Mouse (Mus musculus): ENCODE measurements at regions not wholly inside any gene's neighbourhood (a gene's known extent, or its start where the extent isn't known, plus 50 kb on each side); places are given as distances from the start of the nearest gene placed in this dataset.

DNA sequence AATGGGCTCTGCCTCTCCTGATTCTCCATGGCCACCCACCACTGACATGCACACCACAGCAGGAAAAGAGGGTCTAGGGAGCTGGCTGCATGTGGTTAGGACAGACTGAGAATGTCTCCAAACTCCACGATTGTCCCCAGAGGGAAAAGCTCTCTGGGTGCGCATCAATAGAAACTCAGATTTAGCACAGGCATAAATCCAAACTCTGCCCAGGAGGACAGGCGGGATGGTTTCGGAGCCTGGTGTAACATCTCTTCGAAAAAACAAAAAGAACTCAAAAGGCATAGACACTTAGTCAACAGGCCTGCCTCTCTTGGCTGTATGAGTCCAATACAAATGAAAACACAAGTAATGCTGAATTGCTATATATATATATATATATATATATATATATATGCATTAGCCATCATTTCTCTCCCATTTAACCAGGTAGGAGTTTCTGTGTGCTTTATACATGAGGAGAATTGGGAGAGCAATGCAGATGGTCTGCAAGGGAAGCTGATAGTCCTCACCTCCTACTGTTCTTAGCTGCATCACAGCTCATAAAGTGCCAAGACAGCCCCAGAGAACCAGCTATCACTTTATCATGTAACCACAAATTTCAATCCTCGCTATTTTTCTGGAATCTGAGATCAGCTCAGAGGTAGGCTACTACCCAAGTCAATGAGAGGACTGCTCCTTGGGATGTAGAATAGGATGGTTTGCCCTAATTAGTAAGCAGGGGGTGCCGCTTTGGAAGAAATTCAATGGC, 422.4 kb downstream of the Tmem114 start:
- Histone ChIP-seq H3K4me1 (ENCODE audit: control insufficient read depth, insufficient read depth, low read length) (peaks cover 2% of the 10 kb centered on the region; the same call in 1 of the 2 replicates), H3K4me3 (ENCODE audit: insufficient read depth, low read length) (no peak overlapping the region), H3K27ac (ENCODE audit: insufficient read depth, low read length) (no peak overlapping the region)
- TF ChIP-seq POLR2A (IDR thresholded peaks at IDR 0.05; ENCODE audit: extremely low read depth, insufficient read depth, low read length) (no peak), CTCF (IDR thresholded peaks at IDR 0.05; ENCODE audit: extremely low read depth, insufficient read depth, low read length) (no peak)

DNA sequence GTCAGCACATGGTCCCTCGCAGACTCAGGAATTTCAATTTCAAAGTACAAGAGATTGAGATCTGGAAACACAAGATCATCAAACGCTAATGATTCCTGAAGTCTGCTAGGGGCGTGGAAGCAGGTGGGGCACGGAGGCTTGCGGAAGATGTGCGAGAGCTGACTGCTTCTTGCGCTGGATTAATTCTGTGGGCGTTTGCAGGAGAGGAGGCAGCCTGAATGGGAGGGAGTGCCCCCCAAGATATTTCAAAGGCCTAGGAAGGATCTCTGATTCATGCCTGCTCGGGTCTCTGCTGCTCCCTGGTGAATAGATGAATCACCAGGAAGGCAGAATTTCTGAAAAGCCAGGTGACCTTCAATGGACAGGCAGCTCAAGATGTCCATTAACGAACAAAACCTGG, 442.1 kb downstream of the Tmem114 start:
- Histone ChIP-seq H3K4me1 (ENCODE audit: control insufficient read depth, insufficient read depth, low read length) (no peaks in the 10 kb centered on the region), H3K4me3 (ENCODE audit: insufficient read depth, low read length) (no peak overlapping the region), H3K27ac (ENCODE audit: insufficient read depth, low read length) (no peak overlapping the region)
- TF ChIP-seq CTCF (IDR thresholded peaks at IDR 0.05; ENCODE audit: extremely low read depth, insufficient read depth, low read length), result no peak
- TF ChIP-seq POLR2A (IDR thresholded peaks at IDR 0.05; ENCODE audit: extremely low read depth, insufficient read depth, low read length), result no peak

DNA sequence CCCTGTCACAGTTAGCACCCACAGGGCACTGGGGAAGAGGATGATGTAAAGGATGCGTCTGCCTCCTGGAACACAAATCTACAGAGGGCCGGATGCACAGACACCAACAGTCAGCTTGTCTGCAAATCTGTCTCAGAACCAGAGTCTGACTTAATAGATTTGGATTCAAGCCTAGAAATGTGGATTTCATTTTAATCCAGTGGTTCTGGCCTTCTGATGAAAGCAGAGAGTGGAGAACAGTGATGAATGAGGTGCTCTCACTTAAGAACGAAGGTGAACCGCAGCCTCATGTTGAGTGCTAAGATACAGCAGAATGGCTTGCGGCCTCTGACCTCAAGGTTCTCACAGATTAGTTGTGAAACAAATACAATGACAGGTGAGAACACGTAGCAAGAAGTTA, 446.5 kb downstream of the Tmem114 start:
- Histone ChIP-seq H3K4me3 (ENCODE audit: insufficient read depth, low read length) (no peak overlapping the region), H3K27ac (ENCODE audit: insufficient read depth, low read length) (no peak overlapping the region), H3K4me1 (ENCODE audit: control insufficient read depth, insufficient read depth, low read length) (no peaks in the 10 kb centered on the region)
- TF ChIP-seq POLR2A (IDR thresholded peaks at IDR 0.05; ENCODE audit: extremely low read depth, insufficient read depth, low read length), result no peak

DNA sequence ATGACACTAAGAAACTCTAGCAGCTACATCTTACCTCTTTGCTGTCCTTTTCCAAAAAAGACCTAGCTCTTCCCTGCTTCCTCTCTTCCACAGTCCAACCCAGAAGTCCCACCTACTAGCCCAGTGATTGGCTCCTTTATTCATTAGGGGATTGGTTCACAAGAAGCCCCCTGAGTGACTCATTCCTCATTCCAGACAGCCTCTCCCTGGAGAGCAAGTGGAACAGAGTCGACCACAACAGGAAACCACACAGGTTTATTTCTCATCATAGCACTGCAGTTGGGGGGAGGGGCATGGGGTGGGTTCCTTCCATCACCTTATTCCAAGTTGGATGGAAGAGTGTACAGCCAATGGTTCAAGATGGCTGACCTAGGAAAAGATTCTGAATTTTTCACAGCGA, 473.3 kb downstream of the Tmem114 start:
- H3K4me1 ChIP-seq (ENCODE audit: control insufficient read depth, insufficient read depth, low read length), result no peaks in the 10 kb centered on the region
- TF ChIP-seq POLR2A (IDR thresholded peaks at IDR 0.05; ENCODE audit: extremely low read depth, insufficient read depth, low read length) (no peak), CTCF (IDR thresholded peaks at IDR 0.05; ENCODE audit: extremely low read depth, insufficient read depth, low read length) (no peak)
- H3K27ac ChIP-seq (ENCODE audit: insufficient read depth, low read length), result no peak overlapping the region
- H3K4me3 ChIP-seq (ENCODE audit: insufficient read depth, low read length), result no peak overlapping the region

GRCm38 (mm10) chr16:7942333-7942732, 482.6 kb downstream of the Tmem114 start:
- H3K4me1 ChIP-seq (ENCODE audit: control insufficient read depth, insufficient read depth, low read length), result no peaks in the 10 kb centered on the region
- H3K4me3 ChIP-seq (ENCODE audit: insufficient read depth, low read length), result no peak overlapping the region
- TF ChIP-seq POLR2A (IDR thresholded peaks at IDR 0.05; ENCODE audit: extremely low read depth, insufficient read depth, low read length), result no peak
- TF ChIP-seq CTCF (IDR thresholded peaks at IDR 0.05; ENCODE audit: extremely low read depth, insufficient read depth, low read length), result no peak
- no peak overlapping the region for H3K27ac ChIP-seq (ENCODE audit: insufficient read depth, low read length)

DNA sequence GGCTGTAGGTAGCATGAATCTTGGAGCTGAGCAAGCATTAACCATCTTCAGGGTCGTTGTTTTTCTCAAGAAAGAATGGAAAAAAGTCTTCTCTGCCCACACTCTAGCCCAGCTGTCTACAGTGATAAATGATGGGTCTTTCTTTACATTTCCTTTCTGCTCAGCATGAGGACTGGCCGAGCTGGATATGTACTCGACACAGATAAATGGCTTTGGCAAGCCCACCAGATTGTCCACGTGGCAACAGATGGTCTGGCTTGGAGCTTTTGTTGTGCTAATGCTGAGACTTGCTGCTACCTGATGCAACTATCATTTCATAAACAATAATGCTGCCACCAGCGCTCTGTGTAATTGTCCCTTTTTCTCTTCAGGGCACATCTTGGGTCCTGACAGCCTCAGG, 487.8 kb downstream of the Tmem114 start:
- Histone ChIP-seq H3K4me1 (ENCODE audit: control insufficient read depth, insufficient read depth, low read length) (no peaks in the 10 kb centered on the region), H3K27ac (ENCODE audit: insufficient read depth, low read length) (no peak overlapping the region), H3K4me3 (ENCODE audit: insufficient read depth, low read length) (no peak overlapping the region)
- no peak for TF ChIP-seq CTCF (IDR thresholded peaks at IDR 0.05; ENCODE audit: extremely low read depth, insufficient read depth, low read length)
- TF ChIP-seq POLR2A (IDR thresholded peaks at IDR 0.05; ENCODE audit: extremely low read depth, insufficient read depth, low read length), result no peak

DNA sequence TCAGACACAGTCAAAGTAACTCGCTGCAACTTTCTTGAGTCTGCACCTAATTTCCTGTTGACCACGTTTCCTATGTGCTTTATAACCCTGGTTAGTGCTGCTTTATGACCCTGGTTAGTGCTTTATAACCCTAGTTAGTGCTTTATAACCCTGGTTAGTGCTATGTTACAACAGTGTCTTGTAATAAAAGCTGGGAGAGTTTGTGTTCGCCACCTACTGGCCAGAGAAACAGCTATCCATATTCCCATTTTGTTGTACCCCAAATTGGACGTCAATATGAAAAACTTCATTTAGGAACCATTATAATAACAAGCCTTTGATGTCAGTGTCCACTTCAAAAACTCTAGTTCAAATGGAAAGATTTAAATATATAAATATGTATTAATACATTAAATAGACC, 492.6 kb downstream of the Tmem114 start:
- no peak overlapping the region for H3K4me3 ChIP-seq (ENCODE audit: insufficient read depth, low read length)
- TF ChIP-seq POLR2A (IDR thresholded peaks at IDR 0.05; ENCODE audit: extremely low read depth, insufficient read depth, low read length), result no peak
- peak; percentile 11; the same call in 1 of the 2 replicates for TF ChIP-seq CTCF (IDR thresholded peaks at IDR 0.05; ENCODE audit: extremely low read depth, insufficient read depth, low read length)
- H3K4me1 ChIP-seq (ENCODE audit: control insufficient read depth, insufficient read depth, low read length), result no peaks in the 10 kb centered on the region
- no peak overlapping the region for H3K27ac ChIP-seq (ENCODE audit: insufficient read depth, low read length)

GRCm38 (mm10) chr16:7931676-7932075, 493.3 kb downstream of the Tmem114 start:
- no peak overlapping the region for H3K27ac ChIP-seq (ENCODE audit: insufficient read depth, low read length)
- no peaks in the 10 kb centered on the region for H3K4me1 ChIP-seq (ENCODE audit: control insufficient read depth, insufficient read depth, low read length)
- H3K4me3 ChIP-seq (ENCODE audit: insufficient read depth, low read length), result no peak overlapping the region
- TF ChIP-seq CTCF (IDR thresholded peaks at IDR 0.05; ENCODE audit: extremely low read depth, insufficient read depth, low read length) (no peak), POLR2A (IDR thresholded peaks at IDR 0.05; ENCODE audit: extremely low read depth, insufficient read depth, low read length) (no peak)

- no peak for TF ChIP-seq CTCF (IDR thresholded peaks at IDR 0.05; ENCODE audit: extremely low read depth, insufficient read depth, low read length)
- TF ChIP-seq POLR2A (IDR thresholded peaks at IDR 0.05; ENCODE audit: extremely low read depth, insufficient read depth, low read length), result no peak
- Histone ChIP-seq H3K4me3 (ENCODE audit: insufficient read depth, low read length) (no peak overlapping the region), H3K27ac (ENCODE audit: insufficient read depth, low read length) (no peak overlapping the region), H3K4me1 (ENCODE audit: control insufficient read depth, insufficient read depth, low read length) (no peaks in the 10 kb centered on the region)
Measured at GRCm38 (mm10) chr16:7929112-7929511, 495.8 kb downstream of the Tmem114 start.

GRCm38 (mm10) chr16:7928391-7928935, 496.5 kb downstream of the Tmem114 start:
- H3K4me1 ChIP-seq (ENCODE audit: control insufficient read depth, insufficient read depth, low read length), result no peaks in the 10 kb centered on the region
- H3K27ac ChIP-seq (ENCODE audit: insufficient read depth, low read length), result no peak overlapping the region
- H3K4me3 ChIP-seq (ENCODE audit: insufficient read depth, low read length), result no peak overlapping the region
- TF ChIP-seq CTCF (IDR thresholded peaks at IDR 0.05; ENCODE audit: extremely low read depth, insufficient read depth, low read length) (no peak), POLR2A (IDR thresholded peaks at IDR 0.05; ENCODE audit: extremely low read depth, insufficient read depth, low read length) (no peak)
